Mouse (Mus musculus): Measurements from ENCODE around the gene Upf2.
"Not testable (repeated sequence)": the region's sequence is repeated elsewhere in the genome, so short reads cannot be mapped to it uniquely, and the experiment has no call there.

Gene Upf2

GRCm38 (mm10) chr2:6071598-6072440, 120.5 kb downstream of the Upf2 start:
- DNase-seq (ENCODE audit: low spot score), result no peak

GRCm38 (mm10) chr2:6072685-6073260, 121.5 kb downstream of the Upf2 start:
- no peak for DNase-seq (ENCODE audit: low spot score)

DNA sequence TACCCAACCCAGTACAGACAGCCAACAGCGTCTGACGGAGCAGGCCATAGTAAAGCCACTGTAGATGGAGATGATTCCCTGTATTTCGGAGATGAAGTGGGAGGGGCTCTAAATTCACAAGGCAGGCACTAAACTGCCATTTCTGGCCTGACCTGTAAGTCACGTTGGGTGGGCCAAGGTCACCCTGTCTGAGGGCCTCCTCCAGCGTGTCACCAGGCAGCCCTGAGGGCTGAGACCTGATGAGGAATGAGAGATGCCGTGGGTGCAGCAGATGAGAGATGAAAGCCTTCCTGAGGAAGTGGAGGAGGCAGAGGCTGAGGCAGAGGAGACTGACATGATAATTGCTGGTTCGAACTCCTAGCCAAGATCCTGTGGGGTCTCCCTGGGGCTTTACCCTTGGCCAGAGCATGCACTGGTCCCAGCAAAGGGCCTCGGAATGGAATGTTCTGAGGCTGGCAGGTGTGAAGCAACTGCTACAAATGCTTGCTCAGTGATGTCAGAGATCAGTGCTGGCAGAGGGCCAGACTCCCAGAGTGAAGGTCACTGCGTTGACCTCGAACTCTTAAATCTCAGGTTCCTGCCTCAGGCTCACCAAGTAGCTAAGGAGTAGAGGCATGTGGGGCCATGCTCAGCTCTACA, 123.7 kb downstream of the Upf2 start:
- DNase-seq (ENCODE audit: low spot score), result no peak

GRCm38 (mm10) chr2:6075530-6075896, 124.2 kb downstream of the Upf2 start:
- DNase-seq (ENCODE audit: low spot score), result no peak

- DNase-seq (ENCODE audit: low spot score), result no peak
These were observed 128.8 kb downstream of the Upf2 start for GRCm38 (mm10) chr2:6080037-6080436.

- DNase-seq (ENCODE audit: low spot score), result no peak
These were observed 129.8 kb downstream of the Upf2 start for GRCm38 (mm10) chr2:6081108-6081507.

- no peak for DNase-seq (ENCODE audit: low spot score)
These were observed 131.3 kb downstream of the Upf2 start for GRCm38 (mm10) chr2:6082615-6083014.

DNA sequence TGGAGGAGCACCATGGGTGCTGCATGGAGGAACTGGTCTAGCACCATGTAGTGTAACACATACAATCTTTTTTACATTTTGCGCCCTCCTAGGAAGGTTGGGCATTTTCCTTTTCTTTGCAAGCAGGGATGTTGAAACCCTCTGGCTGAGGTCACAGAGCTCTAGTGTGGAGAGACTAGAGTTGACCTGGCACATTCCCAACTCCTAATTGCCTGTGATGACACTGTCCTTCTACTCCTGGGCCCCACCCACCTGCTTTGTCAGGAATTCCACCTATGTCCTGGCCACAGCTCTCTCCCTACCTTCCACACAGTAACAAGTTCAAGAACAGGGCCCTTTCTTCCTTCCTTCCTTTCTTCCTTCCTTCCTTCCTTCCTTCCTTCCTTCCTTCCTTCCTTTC, 132.4 kb downstream of the Upf2 start:
- no peak for DNase-seq (ENCODE audit: low spot score)

GRCm38 (mm10) chr2:6085622-6086530, 134.6 kb downstream of the Upf2 start:
- no peak for DNase-seq (ENCODE audit: low spot score)

GRCm38 (mm10) chr2:6087151-6087550, 135.9 kb downstream of the Upf2 start:
- DNase-seq (ENCODE audit: low spot score), result no peak

- DNase-seq (ENCODE audit: low spot score), result not testable (repeated sequence)
These were observed 138.7 kb downstream of the Upf2 start for GRCm38 (mm10) chr2:6089941-6090340.

DNA sequence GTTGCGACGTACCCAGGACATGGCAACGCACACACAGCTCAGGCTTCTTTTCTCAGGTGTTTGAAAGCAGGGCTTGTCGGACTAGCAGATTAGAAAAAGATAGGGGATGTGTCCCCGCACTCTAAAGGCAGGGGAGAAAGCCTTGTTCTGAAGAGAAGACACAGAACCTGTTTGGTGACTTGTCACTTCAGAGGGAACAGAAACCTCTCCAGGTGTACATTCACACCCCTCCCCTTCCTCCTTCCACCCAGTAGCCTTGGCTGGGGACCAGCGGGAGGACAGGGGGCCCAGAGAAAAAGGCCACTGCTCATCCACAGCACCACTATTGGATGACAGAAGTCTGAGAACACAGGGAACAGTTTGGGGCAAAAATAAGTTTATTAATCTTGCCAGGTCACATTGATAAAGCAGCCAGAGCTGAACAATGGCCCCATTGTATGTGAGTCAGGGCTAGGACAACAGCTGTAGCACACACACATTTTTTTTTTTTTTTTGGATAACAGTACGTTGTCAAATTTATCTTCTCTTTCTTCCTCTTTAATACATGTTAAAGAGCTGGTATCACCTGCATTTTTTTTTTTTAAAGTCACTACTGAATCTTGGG, 145.9 kb downstream of the Upf2 start:
- no peak for DNase-seq (ENCODE audit: low spot score)

GRCm38 (mm10) chr2:6098924-6099323, 147.7 kb downstream of the Upf2 start:
- no peak for DNase-seq (ENCODE audit: low spot score)

GRCm38 (mm10) chr2:6099443-6099842, 148.2 kb downstream of the Upf2 start:
- no peak for DNase-seq (ENCODE audit: low spot score)

DNA sequence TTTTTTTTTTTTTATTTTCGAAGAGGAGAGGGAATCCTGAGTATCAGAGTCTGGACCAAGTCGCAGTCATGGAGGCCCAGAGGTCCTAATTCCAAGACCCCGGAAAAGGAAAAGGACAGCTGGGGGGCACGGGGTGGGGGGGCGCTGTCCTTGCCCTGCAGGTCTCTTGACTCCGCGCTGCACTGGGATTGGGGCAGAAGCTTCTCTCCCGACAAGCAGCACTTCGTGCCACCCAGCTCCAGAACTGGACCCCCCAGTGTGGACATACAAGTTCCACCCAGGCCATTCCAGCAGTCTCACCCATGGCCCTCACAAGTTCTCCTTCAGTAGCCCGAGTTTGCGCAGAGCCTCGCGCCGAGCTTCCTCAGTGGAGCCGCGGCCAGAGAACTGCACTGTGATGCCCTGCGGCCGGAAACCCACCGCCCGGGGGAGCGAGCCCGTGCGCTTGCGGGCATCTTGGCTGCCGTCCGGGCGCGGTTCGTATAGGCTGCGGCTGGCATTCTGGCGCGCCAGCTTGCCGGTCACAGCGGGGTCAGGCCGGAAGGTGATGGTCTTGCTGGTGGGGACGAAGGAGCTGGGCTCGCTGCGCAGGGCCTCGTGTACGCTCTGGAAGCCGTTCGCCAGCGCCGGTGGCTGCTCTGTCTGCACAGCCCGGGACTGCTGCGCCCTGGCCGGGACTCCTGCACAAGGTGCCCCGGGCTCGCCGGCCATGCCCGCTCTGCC, 148.9 kb downstream of the Upf2 start:
- no peak for DNase-seq (ENCODE audit: low spot score)

- no peak for DNase-seq (ENCODE audit: low spot score)
These were observed 149.5 kb downstream of the Upf2 start for GRCm38 (mm10) chr2:6100755-6101154.

DNA sequence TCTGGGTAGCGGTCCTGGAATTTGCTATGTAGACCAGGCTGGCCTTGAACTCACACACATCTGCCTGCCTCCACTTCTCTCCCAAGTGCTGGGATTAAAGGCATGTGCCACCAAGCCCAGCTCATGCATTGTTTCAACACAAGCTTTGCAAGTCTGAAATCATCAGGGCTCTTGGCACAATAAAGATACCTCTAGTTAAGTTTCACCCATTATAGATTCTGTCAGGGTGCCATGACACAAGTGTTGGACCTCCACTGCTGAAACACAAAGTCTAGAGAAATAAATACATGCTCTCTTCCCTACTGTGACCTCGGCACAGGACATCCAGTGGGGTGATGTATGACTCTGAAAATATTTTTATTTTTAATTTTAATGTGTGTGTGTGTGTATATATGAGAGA, 154.2 kb downstream of the Upf2 start:
- DNase-seq (ENCODE audit: low spot score), result no peak

Data from urinary bladder, postnatal 10 days (tissue).